ENCODE assay signal across 8 mouse cellular contexts in genomic region chr10:59974786-59975185, GRCm38 (mm10). TPM values are rescaled to one million over a fixed set of nuclear protein-coding genes. Genes with fewer than 3 reads are reported as not detected.
DNase-seq lines count a peak whose midpoint lies in the region; ATAC-seq and TF ChIP-seq lines count a peak whose summit lies in the region.

No protein-coding gene starts in this region.

- peak; percentile 35; the same call in 1 of the 2 replicates for TF ChIP-seq EP300 in lung, postnatal 0 days (IDR thresholded peaks at IDR 0.05)

- no peaks in the 10 kb centered on the region for H3K36me3 ChIP-seq in embryonic facial prominence, embryonic 12.5 days
- H3K36me3 ChIP-seq in hindbrain, embryonic 15.5 days, result no peaks in the 10 kb centered on the region
- H3K36me3 ChIP-seq in lung, postnatal 0 days (ENCODE audit: insufficient read depth, low read length), result no peaks in the 10 kb centered on the region

- no peak for TF ChIP-seq POLR2A in cerebellum, adult 2 months (IDR thresholded peaks at IDR 0.05; ENCODE audit: borderline replicate concordance, insufficient read depth, low read length)

- no peaks in the 10 kb centered on the region for H3K9me3 ChIP-seq in embryonic facial prominence, embryonic 12.5 days
- no peaks in the 10 kb centered on the region for H3K9me3 ChIP-seq in hindbrain, embryonic 15.5 days
- H3K9me3 ChIP-seq in lung, postnatal 0 days (ENCODE audit: low read length), result no peaks in the 10 kb centered on the region

- DNase-seq in cerebellum, adult 2 months, result no peak
- DNase-seq in cerebellum, postnatal 36 days, result no peak
- DNase-seq in lung, postnatal 0 days (ENCODE audit: low spot score), result peak; percentile 90
- DNase-seq in thymus, postnatal 4 days, result peak; percentile 58
- DNase-seq in cerebellum, postnatal 4 days (ENCODE audit: low spot score in 2 of 2), result no peak
- DNase-seq in left cerebral cortex, adult 8-10 months (ENCODE audit: low spot score in 2 of 2), result no peak

- TF ChIP-seq CTCF in cerebellum, adult 2 months (IDR thresholded peaks at IDR 0.05; ENCODE audit: borderline replicate concordance, insufficient read depth, low read depth, low read length), result no peak
- peak; percentile 34 for TF ChIP-seq CTCF in lung, postnatal 0 days (IDR thresholded peaks at IDR 0.05)

- no peaks in the 10 kb centered on the region for H3K27me3 ChIP-seq in cerebellum, adult 2 months (ENCODE audit: control insufficient read depth, insufficient read depth, low read length)
- no peaks in the 10 kb centered on the region for H3K27me3 ChIP-seq in embryonic facial prominence, embryonic 12.5 days
- H3K27me3 ChIP-seq in hindbrain, embryonic 15.5 days, result no peaks in the 10 kb centered on the region
- no peaks in the 10 kb centered on the region for H3K27me3 ChIP-seq in lung, postnatal 0 days (replicated peaks; ENCODE audit: insufficient read depth, low read length)

- no peak for ATAC-seq in embryonic facial prominence, embryonic 12.5 days (ENCODE audit: insufficient number of reproducible peaks, insufficient read depth, low FRiP score, low TSS enrichment)
- no peak for ATAC-seq in hindbrain, embryonic 15.5 days (ENCODE audit: low FRiP score, low read depth)
- peak; percentile 35 for ATAC-seq in lung, postnatal 0 days

- H3K9ac ChIP-seq in embryonic facial prominence, embryonic 12.5 days, result no peak overlapping the region
- H3K9ac ChIP-seq in hindbrain, embryonic 15.5 days, result no peak overlapping the region
- H3K9ac ChIP-seq in lung, postnatal 0 days (replicated peaks; ENCODE audit: low read depth), result no peak overlapping the region

- H3K4me3 ChIP-seq in cerebellum, adult 2 months (replicated peaks; ENCODE audit: insufficient read depth, low read depth, low read length), result no peak overlapping the region
- no peak overlapping the region for H3K4me3 ChIP-seq in embryonic facial prominence, embryonic 12.5 days
- no peak overlapping the region for H3K4me3 ChIP-seq in hindbrain, embryonic 15.5 days
- no peak overlapping the region for H3K4me3 ChIP-seq in lung, postnatal 0 days (ENCODE audit: low read depth, low read length)

- WGBS in cerebellum, adult 2 months, result 93% methylated on average over 3 of the region's 3 CpGs
- WGBS in embryonic facial prominence, embryonic 12.5 days, result 56% methylated on average over 3 of the region's 3 CpGs
- WGBS in hindbrain, embryonic 15.5 days, result 44% methylated on average over 3 of the region's 3 CpGs
- 44% methylated on average over 3 of the region's 3 CpGs for WGBS in lung, postnatal 0 days

- H3K27ac ChIP-seq in cerebellum, adult 2 months (ENCODE audit: insufficient read depth, low read length), result peak overlapping the region; percentile 54; the same call in 1 of the 2 replicates
- H3K27ac ChIP-seq in embryonic facial prominence, embryonic 12.5 days, result peak overlapping the region; percentile 80; the same call in 1 of the 2 replicates
- peak overlapping the region; percentile 57 for H3K27ac ChIP-seq in hindbrain, embryonic 15.5 days (replicated peaks)
- H3K27ac ChIP-seq in lung, postnatal 0 days (ENCODE audit: low read length), result peak overlapping the region; percentile 91

- H3K4me1 ChIP-seq in cerebellum, adult 2 months (ENCODE audit: control insufficient read depth, insufficient read depth, low read length), result peaks cover 23% of the 10 kb centered on the region
- H3K4me1 ChIP-seq in embryonic facial prominence, embryonic 12.5 days, result peaks cover 41% of the 10 kb centered on the region
- peaks cover 50% of the 10 kb centered on the region for H3K4me1 ChIP-seq in hindbrain, embryonic 15.5 days (replicated peaks)
- H3K4me1 ChIP-seq in lung, postnatal 0 days (ENCODE audit: insufficient read depth, low read depth, low read length), result peaks cover 48% of the 10 kb centered on the region

- H3K4me2 ChIP-seq in embryonic facial prominence, embryonic 12.5 days (replicated peaks), result no peak overlapping the region
- no peak overlapping the region for H3K4me2 ChIP-seq in hindbrain, embryonic 15.5 days
- 0 out of 2 replicates have a peak overlapping the region, but pooled peaks have one; percentile 8 for H3K4me2 ChIP-seq in lung, postnatal 0 days (replicated peaks; ENCODE audit: low read depth, low read length)

RNA-seq across cellular contexts. Expression of gene Ddit4, which starts 23.2 kb away (rescaled TPM):
- polyA plus RNA-seq in cerebellum, adult 2 months (2012; rRNA removed), result 48.3 and 53.9 TPM in 2 replicates
- 81.2 and 92.3 TPM in 2 replicates for polyA plus RNA-seq in embryonic facial prominence, embryonic 12.5 days (2016; fragmentation: Nextera tagmentation; extraction: Ambion mirVana)
- 68.9 and 71.1 TPM in 2 replicates for polyA plus RNA-seq in hindbrain, embryonic 15.5 days (2015; fragmentation: Nextera tagmentation; extraction: Ambion mirVana)
- polyA plus RNA-seq in lung, postnatal 0 days (2015; fragmentation: Nextera tagmentation; extraction: Ambion mirVana), result 21.2 and 28.1 TPM in 2 replicates
- total RNA-seq in left cerebral cortex, adult 8-10 months (2022), result 10 to 100 TPM; 35.6 to 58.9 (median 44.0) TPM

RNA-seq across cellular contexts. Expression of gene Ascc1, which starts 27.8 kb away (rescaled TPM):
- 25.4 and 28.8 TPM in 2 replicates for polyA plus RNA-seq in cerebellum, adult 2 months (2012; rRNA removed)
- 41.8 and 41.9 TPM in 2 replicates for polyA plus RNA-seq in embryonic facial prominence, embryonic 12.5 days (2016; fragmentation: Nextera tagmentation; extraction: Ambion mirVana)
- 46.4 and 49.1 TPM in 2 replicates for polyA plus RNA-seq in hindbrain, embryonic 15.5 days (2015; fragmentation: Nextera tagmentation; extraction: Ambion mirVana)
- 47.2 and 50.0 TPM in 2 replicates for polyA plus RNA-seq in lung, postnatal 0 days (2015; fragmentation: Nextera tagmentation; extraction: Ambion mirVana)
- 10 to 100 TPM; 16.5 to 20.1 (median 17.6) TPM for total RNA-seq in left cerebral cortex, adult 8-10 months (2022)

RNA-seq across cellular contexts. Expression of gene Anapc16, which starts 28.1 kb away (rescaled TPM):
- 93.2 and 95.5 TPM in 2 replicates for polyA plus RNA-seq in cerebellum, adult 2 months (2012; rRNA removed)
- 125 TPM in 2 replicates for polyA plus RNA-seq in embryonic facial prominence, embryonic 12.5 days (2016; fragmentation: Nextera tagmentation; extraction: Ambion mirVana)
- 106 and 120 TPM in 2 replicates for polyA plus RNA-seq in hindbrain, embryonic 15.5 days (2015; fragmentation: Nextera tagmentation; extraction: Ambion mirVana)
- polyA plus RNA-seq in lung, postnatal 0 days (2015; fragmentation: Nextera tagmentation; extraction: Ambion mirVana), result 105 and 117 TPM in 2 replicates
- 10 to 100 TPM; 58.0 to 60.8 (median 60.2) TPM for total RNA-seq in left cerebral cortex, adult 8-10 months (2022)

Comparison
In these comparisons a context has a peak if more than half of its experiments do, and no peak if none do; other contexts are left out.
1. DNase-seq: peak in lung, postnatal 0 days (single experiment) and thymus, postnatal 4 days (single experiment); none in cerebellum, adult 2 months (0 of 2), cerebellum, postnatal 36 days (0 of 2), cerebellum, postnatal 4 days (0 of 2) and left cerebral cortex, adult 8-10 months (0 of 2).
2. Peak in every context shown above with its lines, with median percentiles within 50 percentile points of each other: H3K27ac ChIP-seq.